Mouse (Mus musculus): ENCODE measurements around the gene Tmem108. TPM values are rescaled to one million over a fixed set of nuclear protein-coding genes. Genes with fewer than 3 reads are reported as not detected.

The Tmem108 gene
- total RNA-seq, 2 experiments from 2014 or later = not detected

DNA sequence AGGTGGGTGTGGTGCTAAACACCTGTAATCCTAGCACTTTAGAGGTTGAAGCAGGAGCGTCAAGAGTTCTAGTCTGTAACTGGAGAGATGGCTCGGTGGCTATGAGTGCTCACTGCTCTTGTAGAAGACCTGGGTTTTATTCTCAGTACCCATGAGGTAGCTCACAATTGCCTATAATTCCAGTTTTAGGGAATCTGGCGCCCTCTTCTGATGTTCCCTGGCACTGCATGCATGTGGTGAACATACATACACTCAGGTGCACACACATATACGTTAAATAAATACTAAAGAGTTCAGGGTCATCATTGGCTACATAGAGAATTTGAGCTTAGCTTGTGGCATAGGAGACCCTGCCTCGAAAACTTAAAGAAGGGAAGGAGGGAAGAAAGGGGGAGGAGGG is 317.0 kb downstream of the Tmem108 start:
- DNase-seq = no peak

DNA sequence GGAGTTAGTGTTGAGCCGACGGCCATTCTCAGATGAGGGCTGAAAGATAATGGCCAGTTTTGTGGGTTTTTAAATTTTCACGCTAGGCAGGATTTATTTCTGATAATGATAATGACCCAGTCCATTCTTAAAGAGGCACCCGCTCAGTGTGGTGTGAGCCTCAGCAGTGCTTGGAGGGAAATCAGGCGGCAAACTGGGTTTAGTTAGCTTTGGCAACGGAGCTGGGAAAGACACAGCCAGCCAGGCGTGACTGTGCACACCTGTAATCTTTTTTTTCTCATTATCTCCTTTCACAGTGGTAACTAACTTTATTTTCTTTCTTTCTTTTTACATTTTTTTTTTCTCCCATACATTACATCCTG is 317.8 kb downstream of the Tmem108 start:
- DNase-seq = no peak

DNA sequence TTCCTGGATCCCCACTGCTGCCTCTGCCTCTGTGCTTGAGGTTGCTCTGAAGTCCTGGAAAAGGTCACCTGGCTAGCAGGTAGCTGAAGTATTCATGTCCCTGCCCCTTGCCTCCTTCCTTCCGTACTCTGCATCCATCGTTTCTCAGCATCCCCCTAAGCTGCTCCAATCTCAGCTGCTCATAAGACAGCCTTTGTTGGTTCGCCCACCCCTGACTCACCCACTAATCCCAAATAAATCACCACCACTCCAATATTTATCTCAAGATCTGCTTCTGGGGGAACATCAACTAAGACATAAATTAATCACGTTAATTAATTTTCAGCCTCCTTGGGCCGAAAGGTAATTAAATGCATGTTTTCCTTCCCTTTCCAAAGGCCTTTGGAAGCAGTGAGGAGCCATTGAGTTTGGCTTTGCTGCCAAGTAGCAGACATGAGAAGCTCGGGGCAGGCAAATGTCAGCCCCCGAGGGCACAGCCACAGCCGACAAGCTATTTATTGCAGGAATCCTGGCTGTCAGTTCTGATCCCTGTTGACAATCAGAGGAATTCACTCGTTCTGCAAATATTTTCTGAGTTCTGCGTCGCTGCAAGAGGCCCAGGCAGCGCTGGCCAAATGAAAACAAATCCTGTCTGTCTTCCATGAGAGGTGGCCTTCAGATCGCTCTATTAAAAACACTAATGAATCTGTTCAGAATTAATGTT is 318.4 kb downstream of the Tmem108 start:
- DNase-seq = no peak

DNA sequence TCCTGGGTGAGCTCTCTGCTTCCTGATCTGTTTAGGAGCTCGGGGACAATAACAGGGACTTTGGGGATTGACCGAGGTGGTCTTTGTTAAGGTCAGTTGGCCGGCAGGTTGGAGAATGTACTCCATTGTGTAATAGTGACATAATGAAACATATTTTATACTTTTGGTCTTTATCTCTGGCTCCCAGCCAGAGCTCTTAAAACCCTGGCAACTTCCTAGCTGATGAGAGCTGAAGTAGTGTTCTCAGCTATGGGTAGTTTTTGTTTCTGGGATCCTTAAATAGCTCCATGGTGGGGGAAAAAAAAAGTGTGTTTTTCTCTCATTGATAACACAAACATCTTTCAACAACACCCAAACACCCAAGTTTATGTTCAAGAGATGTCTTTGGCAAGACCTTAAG is 321.0 kb downstream of the Tmem108 start:
- DNase-seq = no peak

DNA sequence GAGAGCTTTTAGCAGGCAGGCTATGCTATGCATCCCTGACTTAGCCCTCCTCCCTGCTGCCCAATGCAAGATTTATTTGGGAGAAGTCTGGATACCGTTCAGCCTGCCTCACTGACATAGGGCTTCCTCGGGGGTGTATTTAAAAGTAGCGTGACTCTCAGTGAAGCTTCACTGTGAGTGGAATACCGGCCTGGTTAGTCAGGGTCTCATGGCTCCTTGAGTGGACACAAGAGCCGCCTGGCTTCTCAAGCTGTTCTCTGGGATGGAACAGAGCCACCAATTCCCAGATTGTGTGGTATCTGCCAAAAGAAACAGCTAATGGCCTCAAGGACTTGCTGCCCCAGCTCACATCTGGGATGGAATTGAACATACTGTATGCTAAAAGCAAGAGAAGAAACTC is 324.5 kb downstream of the Tmem108 start:
- no peak for DNase-seq

DNA sequence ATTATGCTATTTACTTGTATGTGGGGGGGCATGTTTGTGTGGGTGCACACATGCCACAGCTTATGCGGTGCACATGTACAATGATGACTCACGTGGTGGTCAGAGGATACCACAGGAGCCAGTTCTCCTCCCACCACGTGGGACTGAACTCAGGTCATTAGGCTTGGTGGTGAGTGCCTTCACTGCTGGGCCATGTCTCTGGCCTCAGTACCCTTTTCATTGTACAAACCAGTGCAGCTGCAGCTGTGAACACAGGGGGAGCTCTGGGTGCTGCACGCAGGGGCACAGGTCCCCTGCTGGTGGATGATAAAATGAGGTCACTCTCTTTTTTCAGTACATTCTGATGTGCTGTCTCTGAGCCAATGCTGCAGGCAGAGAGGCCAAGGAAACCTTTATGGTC is 327.5 kb downstream of the Tmem108 start:
- DNase-seq = no peak

Other genes with a start within 250 kb of the Tmem108 start
- gene Nphp3, start 240.7 kb upstream of the Tmem108 start, total RNA-seq (2021) = 1 to 10 TPM in 1 of 2 experiments, under 1 TPM in 1; 0.78 to 1.5 TPM